Mouse (Mus musculus) heart, embryonic 14.5 days (tissue): Measurements from ENCODE around the gene Pou6f1. TPM values are rescaled to one million over a fixed set of nuclear protein-coding genes. Genes with fewer than 3 reads are reported as not detected.

Source experiments
- ATAC-seq: fragments of 200-750 bp; cut with Nextera tagmentation; 2 replicates; pipeline ENCODE4 v1.8.0; 2017; ENCODE audit warnings: low read depth, moderate TSS enrichment; ENCODE audit not compliant: insufficient number of reproducible peaks, insufficient read depth, low FRiP score
- H3K27ac ChIP-seq, 2 experiments: fragments of 200-500 bp in 1 of 2; fragments of 300-500 bp in 1 of 2; sonication (generic) in 1 of 2; replicated peaks in 1 of 2; 2 replicates each; pipeline ENCODE4 v1.5.1; 2012 to 2014; ENCODE audit warnings: low read depth in 2 of 2, low read length in 2 of 2, control low read depth in 1 of 2, mild to moderate bottlenecking in 1 of 2, mixed read lengths in 1 of 2; ENCODE audit not compliant: control insufficient read depth in 1 of 2, insufficient read depth in 1 of 2
- H3K27me3 ChIP-seq: fragments of 300-500 bp; sonication (generic); 2 replicates; pipeline ENCODE4 v1.6.1; 2014; ENCODE audit warnings: mild to moderate bottlenecking, low read length, control low read depth; ENCODE audit not compliant: control insufficient read depth, insufficient read depth
- H3K36me3 ChIP-seq: fragments of 300-500 bp; sonication (generic); 2 replicates; pipeline ENCODE4 v1.6.1; 2014; ENCODE audit warnings: mild to moderate bottlenecking, control low read depth, low read length, mixed read lengths; ENCODE audit not compliant: control insufficient read depth, insufficient read depth
- H3K4me1 ChIP-seq, 2 experiments: fragments of 200-500 bp in 1 of 2; fragments of 300-500 bp in 1 of 2; sonication (generic) in 1 of 2; 2 replicates each; pipeline ENCODE4 v1.6.1; 2012 to 2014; ENCODE audit warnings: low read length in 2 of 2, control low read depth in 1 of 2, mixed read lengths in 1 of 2; ENCODE audit not compliant: control insufficient read depth in 2 of 2, insufficient read depth in 2 of 2
- H3K4me2 ChIP-seq: fragments of 300-500 bp; sonication (generic); 2 replicates; pipeline ENCODE4 v1.6.1; 2014; ENCODE audit warnings: mild to moderate bottlenecking, low read length
- H3K4me3 ChIP-seq, 2 experiments: fragments of 200-500 bp in 1 of 2; fragments of 300-500 bp in 1 of 2; sonication (generic) in 1 of 2; 2 replicates each; pipeline ENCODE4 v1.5.1; 2012 to 2014; ENCODE audit warnings: low read length in 2 of 2, mild to moderate bottlenecking in 2 of 2, control low read depth in 1 of 2, low read depth in 1 of 2, moderate library complexity in 1 of 2; ENCODE audit not compliant: control insufficient read depth in 1 of 2, insufficient read depth in 1 of 2
- H3K9ac ChIP-seq: fragments of 300-500 bp; sonication (generic); 2 replicates; pipeline ENCODE4 v1.6.1; 2014; ENCODE audit warnings: mild to moderate bottlenecking, low read length
- H3K9me3 ChIP-seq: fragments of 300-500 bp; sonication (generic); 2 replicates; pipeline ENCODE4 v1.6.1; 2016; ENCODE audit warnings: low read length, control low read depth; ENCODE audit not compliant: control insufficient read depth
- WGBS: fragments of 180-500 bp; shearing (Covaris S2); extraction: QIAGEN DNeasy Blood & Tissue Kit; methylation state at CpG from one replicate; pipeline ENCODE4 v1.1.7; 2014; 5-methylcytosine and 5-hydroxymethylcytosine counted together
- polyA plus RNA-seq: library from polyadenylated mRNA; unstranded; fragments of >200 nt; fragmentation: Nextera tagmentation; extraction: Ambion mirVana; gene quantifications from 2 replicates; pipeline ENCODE4 v1.2.1, GENCODE M21; 2014

Gene Pou6f1
- polyA plus RNA-seq, 1 experiment from 2014 or later = 7.1 TPM

DNA sequence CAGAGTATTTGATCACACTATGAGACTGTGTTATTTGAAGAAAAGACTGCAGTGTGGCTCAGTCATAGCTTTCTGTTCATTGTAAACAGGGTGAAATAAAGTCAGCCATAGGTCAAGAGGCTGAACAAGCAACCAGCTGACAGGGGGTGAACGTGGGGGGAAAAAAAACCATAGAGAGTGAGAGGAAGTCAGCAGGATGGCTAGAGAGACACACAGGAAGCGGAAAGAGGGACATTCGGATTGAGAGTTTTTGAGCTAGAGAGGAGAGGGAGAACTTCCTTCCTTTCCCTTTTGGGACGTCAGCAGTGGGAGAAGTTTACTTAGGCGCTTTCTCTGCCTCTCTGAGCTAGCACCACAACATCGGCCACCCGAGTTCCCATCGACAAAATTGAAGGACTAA is 9.3 kb downstream of the Pou6f1 start:
- Histone ChIP-seq H3K27ac (no peak overlapping the region), H3K4me3 (no peak overlapping the region), H3K9me3 (no peaks in the 10 kb centered on the region), H3K4me2 (no peak overlapping the region), H3K27me3 (no peaks in the 10 kb centered on the region), H3K9ac (no peak overlapping the region), H3K4me1 (no peaks in the 10 kb centered on the region), H3K36me3 (peaks cover 34% of the 10 kb centered on the region)
- ATAC-seq = no peak
- 65% methylated on average over 8 of the region's 8 CpGs for WGBS

DNA sequence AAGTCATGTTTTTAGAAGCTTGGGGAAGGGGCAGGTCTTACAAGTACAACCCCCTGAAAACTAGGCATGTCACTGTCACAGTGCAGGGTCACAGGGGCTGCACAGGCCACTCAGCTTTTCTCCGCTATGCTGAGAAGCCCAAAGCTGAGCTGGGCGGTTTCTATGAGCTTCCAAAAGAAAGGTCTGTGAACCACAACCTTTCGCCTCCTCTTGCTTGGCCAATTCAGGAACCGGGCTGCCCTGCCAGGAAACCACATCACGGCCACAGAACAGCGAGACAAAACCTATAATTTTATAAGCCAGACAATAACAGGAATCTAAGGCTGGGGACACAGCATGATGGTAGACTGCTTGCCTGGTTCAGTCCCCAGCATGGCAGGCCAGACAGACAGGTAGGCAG is 11.5 kb downstream of the Pou6f1 start:
- Histone ChIP-seq H3K9ac (no peak overlapping the region), H3K27ac (no peak overlapping the region), H3K4me3 (no peak overlapping the region), H3K4me1 (no peaks in the 10 kb centered on the region), H3K9me3 (no peaks in the 10 kb centered on the region), H3K36me3 (peaks cover 35% of the 10 kb centered on the region), H3K27me3 (no peaks in the 10 kb centered on the region), H3K4me2 (no peak overlapping the region)
- WGBS = 86% methylated on average over 6 of the region's 6 CpGs
- ATAC-seq = no peak

DNA sequence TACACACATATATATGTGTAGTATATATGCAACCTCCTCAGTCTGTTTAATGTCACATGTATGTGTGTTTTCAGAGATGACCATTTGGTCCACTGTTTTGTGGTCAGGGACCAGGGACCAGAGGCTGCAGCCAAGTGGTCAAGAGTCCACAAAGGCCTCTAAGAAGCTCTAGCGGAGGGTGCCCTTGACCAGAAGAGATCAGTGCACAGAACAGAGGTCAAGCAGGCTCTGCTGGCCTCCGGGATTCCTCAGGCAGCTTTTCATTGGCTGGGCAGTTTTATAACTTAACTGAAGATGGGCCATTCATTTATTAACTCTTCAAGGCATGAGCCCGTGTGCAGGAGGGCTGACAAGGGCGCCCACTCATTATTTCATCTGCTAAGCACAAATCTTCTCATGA is 12.6 kb downstream of the Pou6f1 start:
- peaks cover 35% of the 10 kb centered on the region for H3K36me3 ChIP-seq
- no peak overlapping the region for H3K27ac ChIP-seq
- 81% methylated on average over 4 of the region's 4 CpGs for WGBS
- H3K9me3 ChIP-seq = no peaks in the 10 kb centered on the region
- no peak overlapping the region for H3K4me2 ChIP-seq
- H3K4me1 ChIP-seq = no peaks in the 10 kb centered on the region
- H3K4me3 ChIP-seq = no peak overlapping the region
- no peak for ATAC-seq
- H3K27me3 ChIP-seq = no peaks in the 10 kb centered on the region
- no peak overlapping the region for H3K9ac ChIP-seq

DNA sequence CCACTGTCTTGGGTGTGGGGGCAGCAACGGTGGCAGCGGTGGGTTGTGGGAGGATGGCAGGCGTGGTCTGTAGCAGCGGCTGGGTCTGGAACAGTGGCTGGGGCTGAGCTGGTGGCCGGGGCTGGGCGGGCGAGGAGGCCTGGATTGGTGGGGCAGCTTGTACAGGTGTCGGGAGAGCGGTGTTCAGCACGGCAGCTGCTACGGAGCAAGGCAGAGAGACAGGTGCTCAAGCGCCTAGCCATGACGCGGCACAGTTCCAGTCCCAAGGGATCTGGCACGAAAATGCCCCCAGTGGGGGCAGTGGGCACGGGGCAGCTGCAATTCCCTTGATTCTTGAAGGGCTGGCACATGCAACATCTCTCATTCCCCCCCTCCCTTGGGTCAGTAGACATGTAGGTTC is 13.9 kb downstream of the Pou6f1 start:
- 91% methylated on average over 16 of the region's 16 CpGs for whole genome bisulfite sequencing
- no peak for ATAC-seq
- Histone ChIP-seq H3K9ac (no peak overlapping the region), H3K9me3 (no peaks in the 10 kb centered on the region), H3K27ac (no peak overlapping the region), H3K4me2 (no peak overlapping the region), H3K36me3 (peaks cover 35% of the 10 kb centered on the region), H3K4me3 (no peak overlapping the region), H3K4me1 (no peaks in the 10 kb centered on the region), H3K27me3 (no peaks in the 10 kb centered on the region)

DNA sequence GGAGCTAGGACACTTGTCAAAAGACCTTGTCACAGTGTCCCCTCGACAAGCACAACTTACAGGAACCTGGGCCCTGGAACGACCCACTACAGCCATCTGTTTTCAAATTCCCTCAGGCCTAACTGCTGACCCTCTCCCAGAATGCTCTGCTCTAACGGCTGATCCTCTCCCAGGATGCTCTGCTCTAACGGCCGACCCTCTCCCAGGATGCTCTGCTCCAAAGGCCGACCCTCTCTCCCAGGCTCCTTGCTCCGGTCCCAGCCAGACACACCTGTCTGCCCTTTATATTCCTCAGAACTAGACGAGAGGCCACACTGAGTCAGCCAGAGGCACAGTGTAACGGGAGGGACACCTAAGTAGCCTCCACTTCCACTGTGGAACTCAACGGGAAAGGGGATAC is 19.7 kb downstream of the Pou6f1 start:
- ATAC-seq = no peak
- 88% methylated on average over 10 of the region's 10 CpGs for WGBS
- Histone ChIP-seq H3K4me3 (no peak overlapping the region), H3K9ac (no peak overlapping the region), H3K9me3 (no peaks in the 10 kb centered on the region), H3K4me2 (no peak overlapping the region), H3K4me1 (no peaks in the 10 kb centered on the region), H3K27ac (no peak overlapping the region), H3K27me3 (no peaks in the 10 kb centered on the region), H3K36me3 (peaks cover 24% of the 10 kb centered on the region; the same call in 1 of the 2 replicates)

DNA sequence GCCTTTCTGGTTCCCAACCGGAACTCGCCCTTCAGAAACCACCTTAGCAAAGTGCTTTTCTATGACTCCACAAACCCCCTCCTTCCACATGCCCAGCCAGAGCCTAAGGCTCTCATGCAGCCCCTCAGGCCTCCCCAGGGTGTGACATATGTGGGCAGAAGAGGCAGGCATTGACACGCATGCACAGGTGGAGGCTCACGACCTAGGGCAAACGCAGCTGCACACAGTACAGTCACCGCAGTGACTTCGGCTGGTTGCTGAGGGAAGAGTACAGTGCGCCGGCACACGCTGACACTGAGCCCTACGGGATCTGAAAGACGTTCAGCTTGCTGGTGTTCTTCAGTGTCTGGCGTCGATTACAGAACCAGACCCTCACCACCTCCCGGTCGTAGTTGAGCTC is 21.8 kb downstream of the Pou6f1 start:
- H3K9ac ChIP-seq = no peak overlapping the region
- 77% methylated on average over 16 of the region's 16 CpGs for WGBS
- no peak overlapping the region for H3K27ac ChIP-seq
- no peak overlapping the region for H3K4me3 ChIP-seq
- no peaks in the 10 kb centered on the region for H3K27me3 ChIP-seq
- no peaks in the 10 kb centered on the region for H3K9me3 ChIP-seq
- no peak for ATAC-seq
- H3K36me3 ChIP-seq = peaks cover 24% of the 10 kb centered on the region; the same call in 1 of the 2 replicates
- H3K4me1 ChIP-seq = peaks cover 6 to 14% of the 10 kb centered on the region in 2 experiments
- no peak overlapping the region for H3K4me2 ChIP-seq

DNA sequence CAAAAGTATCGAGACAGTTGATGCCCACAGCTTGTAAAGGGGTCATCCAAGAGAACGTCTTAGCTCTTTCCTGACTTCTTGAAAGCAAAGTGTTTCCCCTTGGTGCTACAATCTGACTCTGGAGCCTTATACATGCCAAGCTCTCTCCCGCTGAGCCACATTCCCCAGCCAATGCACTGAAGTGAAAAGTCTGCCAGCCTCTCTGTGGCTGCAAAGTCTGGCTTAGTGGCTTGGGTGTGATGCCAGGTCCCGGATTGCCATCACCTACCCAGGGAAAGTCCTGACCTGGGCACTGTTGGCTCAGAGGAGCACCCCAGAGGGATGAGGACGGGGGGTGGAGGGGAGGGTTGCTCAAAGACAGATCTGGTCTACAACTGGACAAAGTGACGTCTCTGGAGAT is 23.0 kb downstream of the Pou6f1 start:
- peaks cover 24% of the 10 kb centered on the region; the same call in 1 of the 2 replicates for H3K36me3 ChIP-seq
- H3K4me2 ChIP-seq = no peak overlapping the region
- WGBS = 84% methylated on average over 6 of the region's 6 CpGs
- no peaks in the 10 kb centered on the region for H3K27me3 ChIP-seq
- no peak for ATAC-seq
- no peak overlapping the region for H3K9ac ChIP-seq
- no peak overlapping the region for H3K4me3 ChIP-seq
- no peak overlapping the region for H3K27ac ChIP-seq
- H3K4me1 ChIP-seq = peaks cover 6 to 14% of the 10 kb centered on the region in 2 experiments
- H3K9me3 ChIP-seq = no peaks in the 10 kb centered on the region

DNA sequence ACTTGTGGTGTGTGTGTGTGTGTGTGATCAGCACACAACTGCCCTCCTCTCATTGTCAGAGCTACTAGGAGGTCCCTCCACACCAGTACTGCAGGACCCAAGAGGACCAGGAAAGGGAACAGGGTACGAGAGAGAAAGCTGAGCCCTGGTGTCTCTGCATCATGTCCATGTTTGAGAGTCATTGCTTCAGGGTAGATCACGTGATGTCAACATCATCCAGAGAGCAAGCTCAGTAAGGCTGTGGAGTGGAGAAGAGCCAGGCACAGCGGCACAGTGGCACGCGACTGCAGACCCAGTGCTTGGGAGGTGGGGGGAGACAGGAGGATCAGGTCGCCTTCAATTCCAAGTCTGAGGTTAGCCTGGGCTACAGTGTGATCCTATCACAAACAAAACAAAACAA is 23.4 kb downstream of the Pou6f1 start:
- ATAC-seq = no peak
- no peak overlapping the region for H3K4me2 ChIP-seq
- no peak overlapping the region for H3K4me3 ChIP-seq
- no peak overlapping the region for H3K9ac ChIP-seq
- H3K4me1 ChIP-seq = peaks cover 6 to 14% of the 10 kb centered on the region in 2 experiments
- H3K27ac ChIP-seq = no peak overlapping the region
- 91% methylated on average over 6 of the region's 6 CpGs for WGBS
- no peaks in the 10 kb centered on the region for H3K27me3 ChIP-seq
- no peaks in the 10 kb centered on the region for H3K9me3 ChIP-seq
- peaks cover 24% of the 10 kb centered on the region; the same call in 1 of the 2 replicates for H3K36me3 ChIP-seq
